Mouse (Mus musculus) skeletal muscle tissue, adult 2 months (tissue): ENCODE measurements around the gene Cntfr.

Experiments used
- DNase-seq: peaks from one replicate; pipeline ENCODE4 v3.0.0-alpha.2; 2012; ENCODE audit warnings: low read depth, low spot score

Gene Cntfr

GRCm38 (mm10) chr4:41648627-41649026, 48.3 kb downstream of the Cntfr start:
- DNase-seq = no peak

GRCm38 (mm10) chr4:41648157-41648556, 48.7 kb downstream of the Cntfr start:
- no peak for DNase-seq

- no peak for DNase-seq
Measured at GRCm38 (mm10) chr4:41645488-41645887, 51.4 kb downstream of the Cntfr start.

- no peak for DNase-seq
Measured at GRCm38 (mm10) chr4:41641199-41641822, 55.6 kb downstream of the Cntfr start.

- peak; percentile 91 for DNase-seq
Measured at GRCm38 (mm10) chr4:41639913-41640507, 56.9 kb downstream of the Cntfr start, which contains the start of gene Enho. Gene Enho (minus strand): TSS chr4:41640324.

- no peak for DNase-seq
Measured at GRCm38 (mm10) chr4:41639214-41639841, 57.6 kb downstream of the Cntfr start.

- DNase-seq = no peak
Measured at GRCm38 (mm10) chr4:41638828-41639213, 58.1 kb downstream of the Cntfr start.

GRCm38 (mm10) chr4:41638186-41638731, 58.6 kb downstream of the Cntfr start:
- no peak for DNase-seq

- no peak for DNase-seq
Measured at GRCm38 (mm10) chr4:41636882-41637635, 59.8 kb downstream of the Cntfr start.

GRCm38 (mm10) chr4:41636366-41636765, 60.5 kb downstream of the Cntfr start:
- no peak for DNase-seq

- DNase-seq = no peak
Measured at GRCm38 (mm10) chr4:41635906-41636305, 61.0 kb downstream of the Cntfr start.

GRCm38 (mm10) chr4:41635224-41635623, 61.7 kb downstream of the Cntfr start:
- no peak for DNase-seq

GRCm38 (mm10) chr4:41634631-41635030, 62.3 kb downstream of the Cntfr start:
- DNase-seq = no peak

GRCm38 (mm10) chr4:41633001-41633400, 63.9 kb downstream of the Cntfr start:
- no peak for DNase-seq

GRCm38 (mm10) chr4:41631390-41631789, 65.5 kb downstream of the Cntfr start:
- no peak for DNase-seq

- no peak for DNase-seq
Measured at GRCm38 (mm10) chr4:41630196-41630595, 66.7 kb downstream of the Cntfr start.

- DNase-seq = no peak
Measured at GRCm38 (mm10) chr4:41628202-41628927, 68.5 kb downstream of the Cntfr start.

GRCm38 (mm10) chr4:41622071-41622470, 74.8 kb downstream of the Cntfr start:
- no peak for DNase-seq

- peak; percentile 95 for DNase-seq
Measured at GRCm38 (mm10) chr4:41618916-41619746, 77.8 kb downstream of the Cntfr start.
